In genomic region chr7:80026118-80026989, GRCm38 (mm10) we compare ENCODE assay signal across 8 mouse cellular contexts. TPM values are rescaled to one million over a fixed set of nuclear protein-coding genes. Genes with fewer than 3 reads are reported as not detected.
A peak's percentile ranks its signal among the peaks of the same experiment; 100 is the strongest.
DNase-seq lines count a peak whose midpoint lies in the region; ATAC-seq and TF ChIP-seq lines count a peak whose summit lies in the region.

No protein-coding gene starts in this region.

- H3K27ac ChIP-seq in heart, adult 2 months = peak overlapping the region; percentile 98
- peak overlapping the region; percentile 98 for H3K27ac ChIP-seq in kidney, postnatal 0 days
- H3K27ac ChIP-seq in liver, embryonic 15.5 days (replicated peaks) = peak overlapping the region; percentile 93
- peak overlapping the region; percentile 95 for H3K27ac ChIP-seq in neural tube, embryonic 15.5 days (replicated peaks)

- H3K79me2 ChIP-seq in heart, adult 2 months (replicated peaks; ENCODE audit: control insufficient read depth, insufficient read depth, low read length) = peaks cover 2% of the 10 kb centered on the region

- peak overlapping the region; percentile 79 for H3K4me3 ChIP-seq in heart, adult 2 months
- H3K4me3 ChIP-seq in kidney, postnatal 0 days (replicated peaks; ENCODE audit: low read depth, low read length) = peak overlapping the region; percentile 92
- peak overlapping the region; percentile 72 for H3K4me3 ChIP-seq in liver, embryonic 15.5 days (replicated peaks)
- peak overlapping the region; percentile 67 for H3K4me3 ChIP-seq in neural tube, embryonic 15.5 days (replicated peaks)

- no peak for TF ChIP-seq POLR2A in heart, adult 2 months (IDR thresholded peaks at IDR 0.05; ENCODE audit: insufficient read depth, low read depth, low read length)

- H3K4me2 ChIP-seq in kidney, postnatal 0 days (ENCODE audit: low read length) = peak overlapping the region; percentile 89
- H3K4me2 ChIP-seq in liver, embryonic 15.5 days = peak overlapping the region; percentile 94
- peak overlapping the region; percentile 89 for H3K4me2 ChIP-seq in neural tube, embryonic 15.5 days

- no peaks in the 10 kb centered on the region for H3K9me3 ChIP-seq in kidney, postnatal 0 days (replicated peaks; ENCODE audit: low read length)
- H3K9me3 ChIP-seq in liver, embryonic 15.5 days (replicated peaks) = no peaks in the 10 kb centered on the region
- H3K9me3 ChIP-seq in neural tube, embryonic 15.5 days (replicated peaks) = no peaks in the 10 kb centered on the region

- intact Hi-C loops in heart, adult 2 months (cut with DNase I) = loop anchor here (5.0 to 10.0 kb wide), 2 partner anchors 36 to 188 kb away; no protein-coding TSS in a partner anchor

- H3K9ac ChIP-seq in heart, adult 2 months (ENCODE audit: low read depth, low read length) = peak overlapping the region; percentile 95
- H3K9ac ChIP-seq in kidney, postnatal 0 days (ENCODE audit: low read depth, low read length) = peak overlapping the region; percentile 98
- peak overlapping the region; percentile 70 for H3K9ac ChIP-seq in liver, embryonic 15.5 days
- H3K9ac ChIP-seq in neural tube, embryonic 15.5 days (replicated peaks) = peak overlapping the region; percentile 86

- DNase-seq in 3T3-L1 (ENCODE audit: low read depth, low spot score) (peak; percentile 76), MN1 (ENCODE audit: low spot score) (peak; percentile 83)
- DNase-seq in embryo, embryonic 10 days (ENCODE audit: low spot score) = peak; percentile 68
- peak; percentile 77 to 78 for DNase-seq in heart, adult 2 months
- DNase-seq in kidney, postnatal 0 days (ENCODE audit: low spot score) = peak; percentile 82
- peak; percentile 70 for DNase-seq in thymus, postnatal 4 days

- H3K27me3 ChIP-seq in heart, adult 2 months (ENCODE audit: control insufficient read depth, insufficient read depth, low read length) = no peaks in the 10 kb centered on the region
- H3K27me3 ChIP-seq in kidney, postnatal 0 days (ENCODE audit: insufficient read depth, low read length) = no peaks in the 10 kb centered on the region
- peaks cover 54% of the 10 kb centered on the region for H3K27me3 ChIP-seq in liver, embryonic 15.5 days
- H3K27me3 ChIP-seq in neural tube, embryonic 15.5 days (replicated peaks) = no peaks in the 10 kb centered on the region

- H3K36me3 ChIP-seq in heart, adult 2 months (ENCODE audit: control insufficient read depth, insufficient read depth, low read length) = peaks cover 2% of the 10 kb centered on the region; the same call in 1 of the 2 replicates
- no peaks in the 10 kb centered on the region for H3K36me3 ChIP-seq in kidney, postnatal 0 days (ENCODE audit: insufficient read depth, low read length)
- no peaks in the 10 kb centered on the region for H3K36me3 ChIP-seq in liver, embryonic 15.5 days (replicated peaks)
- H3K36me3 ChIP-seq in neural tube, embryonic 15.5 days = no peaks in the 10 kb centered on the region

- under 1% methylated on average over 44 of the region's 59 CpGs for WGBS in heart, adult 2 months
- WGBS in kidney, postnatal 0 days = 2% methylated on average over 29 of the region's 59 CpGs
- under 1% methylated on average over 55 of the region's 59 CpGs for WGBS in liver, embryonic 15.5 days (ENCODE audit: insufficient replicate concordance)
- 2% methylated on average over 18 of the region's 59 CpGs for WGBS in neural tube, embryonic 15.5 days

- TF ChIP-seq EP300 in heart, adult 2 months (IDR thresholded peaks at IDR 0.05; ENCODE audit: insufficient read depth, low read depth, low read length) = no peak

- ATAC-seq in kidney, postnatal 0 days (replicated peaks; ENCODE audit: low FRiP score, low read depth) = peak; percentile 23
- ATAC-seq in liver, embryonic 15.5 days (ENCODE audit: insufficient read depth) = 0 out of 2 replicates have a peak, but pooled peaks have one; percentile 5
- peak; percentile 77 for ATAC-seq in neural tube, embryonic 15.5 days (ENCODE audit: low FRiP score)

- peaks cover 8% of the 10 kb centered on the region for H3K4me1 ChIP-seq in heart, adult 2 months (ENCODE audit: control insufficient read depth, insufficient read depth, low read length)
- peaks cover 8% of the 10 kb centered on the region; the same call in 1 of the 2 replicates for H3K4me1 ChIP-seq in kidney, postnatal 0 days (replicated peaks; ENCODE audit: insufficient read depth, low read length)
- peaks cover 59% of the 10 kb centered on the region for H3K4me1 ChIP-seq in liver, embryonic 15.5 days (replicated peaks)
- H3K4me1 ChIP-seq in neural tube, embryonic 15.5 days = peaks cover 42% of the 10 kb centered on the region

- no peak for TF ChIP-seq CTCF in heart, adult 2 months (IDR thresholded peaks at IDR 0.05)
- TF ChIP-seq CTCF in kidney, postnatal 0 days (IDR thresholded peaks at IDR 0.05; ENCODE audit: low read depth) = no peak

RNA-seq across cellular contexts. Expression of gene Zfp710, which starts 1.7 kb away (rescaled TPM):
- total RNA-seq in heart, adult 2 months (2021) = 10 to 100 TPM; 26.9 to 32.2 TPM
- 33.4 and 35.5 TPM in 2 replicates for polyA plus RNA-seq in heart, adult 2 months (2012; rRNA removed)
- polyA plus RNA-seq in kidney, postnatal 0 days (2015; fragmentation: Nextera tagmentation; extraction: Ambion mirVana) = 14.8 and 15.3 TPM in 2 replicates
- polyA plus RNA-seq in liver, embryonic 15.5 days (2015; fragmentation: Nextera tagmentation; extraction: Ambion mirVana) = 5.6 and 7.4 TPM in 2 replicates
- polyA plus RNA-seq in neural tube, embryonic 15.5 days (2015; fragmentation: Nextera tagmentation; extraction: Ambion mirVana) = 11.6 and 13.9 TPM in 2 replicates

Comparison
In these comparisons a context has a peak if more than half of its experiments do, and no peak if none do; other contexts are left out.
1. Peak in every context shown above with its lines: DNase-seq, ATAC-seq, H3K4me3 ChIP-seq and H3K27ac ChIP-seq.
2. ATAC-seq: peak in every context shown above with its lines; median percentile 77 in neural tube, embryonic 15.5 days; 23 in kidney, postnatal 0 days; 5 in liver, embryonic 15.5 days.